Mouse (Mus musculus): ENCODE measurements around the gene Ascl4. TPM values are rescaled to one million over a fixed set of nuclear protein-coding genes. Genes with fewer than 3 reads are reported as not detected.

Gene Ascl4
- polyA plus RNA-seq, 1 experiment from 2014 or later, result 0.39 TPM

DNA sequence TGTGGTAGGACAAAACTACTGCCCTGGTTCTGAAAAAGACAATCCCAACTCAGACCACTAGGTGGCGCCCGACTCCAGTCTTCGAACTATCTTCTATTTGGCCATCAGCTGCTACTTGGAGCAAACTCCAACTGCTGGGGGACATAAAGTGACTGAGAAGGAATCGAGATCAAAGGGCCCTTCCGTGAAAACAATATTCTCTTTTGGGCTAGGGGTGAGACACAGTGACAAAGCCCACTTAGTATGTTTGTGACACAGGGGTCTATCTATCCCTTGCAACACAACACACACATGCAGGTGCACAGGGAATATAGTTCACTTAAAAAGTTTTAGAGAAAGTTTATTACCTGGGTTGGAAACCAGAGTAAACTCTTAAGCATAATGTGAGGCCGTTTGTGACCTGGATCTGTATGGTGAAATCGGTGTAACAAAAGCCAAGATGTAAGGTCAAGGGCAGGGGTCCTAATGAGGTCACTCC, 40.7 kb downstream of the Ascl4 start:
- Histone ChIP-seq H3K9me3 (ENCODE audit: control insufficient read depth, low read length) (no peaks in the 10 kb centered on the region), H3K27me3 (ENCODE audit: control insufficient read depth, insufficient read depth, low read length) (no peaks in the 10 kb centered on the region), H3K9ac (no peak overlapping the region), H3K36me3 (replicated peaks; ENCODE audit: control insufficient read depth, insufficient read depth) (no peaks in the 10 kb centered on the region), H3K27ac (no peak overlapping the region), H3K4me3 (replicated peaks; ENCODE audit: low read length) (no peak overlapping the region), H3K4me1 (replicated peaks; ENCODE audit: control insufficient read depth, insufficient read depth, low read length) (no peaks in the 10 kb centered on the region), H3K4me2 (replicated peaks) (no peak overlapping the region)
- 15% methylated on average over 7 of the region's 7 CpGs for WGBS
- DNase-seq (ENCODE audit: low spot score) (peak; percentile 90), ATAC-seq (ENCODE audit: low FRiP score) (peak; percentile 57; the same call in 1 of the 2 replicates)

DNA sequence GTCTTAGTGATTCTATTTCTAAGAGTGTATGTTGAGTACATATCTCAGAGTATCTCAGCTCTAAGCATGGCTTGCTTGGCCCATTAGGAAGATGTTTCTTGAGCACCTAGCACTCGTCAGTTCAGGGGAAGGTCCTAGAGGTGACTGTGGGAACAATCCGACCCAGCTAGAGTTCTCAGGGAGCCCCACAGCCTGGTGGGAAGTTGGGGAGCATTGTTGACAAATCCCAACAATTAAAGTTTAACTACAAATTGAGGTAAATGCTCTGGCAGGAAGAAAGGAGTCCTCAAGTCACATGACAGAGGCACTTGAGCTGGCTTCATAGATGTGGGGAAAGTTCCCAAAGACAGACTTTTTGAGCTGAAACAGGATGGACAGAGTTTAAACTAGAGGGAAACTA, 41.2 kb downstream of the Ascl4 start:
- Histone ChIP-seq H3K4me3 (replicated peaks; ENCODE audit: low read length) (no peak overlapping the region), H3K4me2 (replicated peaks) (no peak overlapping the region), H3K36me3 (replicated peaks; ENCODE audit: control insufficient read depth, insufficient read depth) (no peaks in the 10 kb centered on the region), H3K9ac (no peak overlapping the region), H3K27me3 (ENCODE audit: control insufficient read depth, insufficient read depth, low read length) (no peaks in the 10 kb centered on the region), H3K27ac (no peak overlapping the region), H3K9me3 (ENCODE audit: control insufficient read depth, low read length) (no peaks in the 10 kb centered on the region), H3K4me1 (replicated peaks; ENCODE audit: control insufficient read depth, insufficient read depth, low read length) (no peaks in the 10 kb centered on the region)
- DNase-seq (ENCODE audit: low spot score) (no peak), ATAC-seq (ENCODE audit: low FRiP score) (no peak)
- 51% methylated on average over 2 of the region's 2 CpGs for WGBS

DNA sequence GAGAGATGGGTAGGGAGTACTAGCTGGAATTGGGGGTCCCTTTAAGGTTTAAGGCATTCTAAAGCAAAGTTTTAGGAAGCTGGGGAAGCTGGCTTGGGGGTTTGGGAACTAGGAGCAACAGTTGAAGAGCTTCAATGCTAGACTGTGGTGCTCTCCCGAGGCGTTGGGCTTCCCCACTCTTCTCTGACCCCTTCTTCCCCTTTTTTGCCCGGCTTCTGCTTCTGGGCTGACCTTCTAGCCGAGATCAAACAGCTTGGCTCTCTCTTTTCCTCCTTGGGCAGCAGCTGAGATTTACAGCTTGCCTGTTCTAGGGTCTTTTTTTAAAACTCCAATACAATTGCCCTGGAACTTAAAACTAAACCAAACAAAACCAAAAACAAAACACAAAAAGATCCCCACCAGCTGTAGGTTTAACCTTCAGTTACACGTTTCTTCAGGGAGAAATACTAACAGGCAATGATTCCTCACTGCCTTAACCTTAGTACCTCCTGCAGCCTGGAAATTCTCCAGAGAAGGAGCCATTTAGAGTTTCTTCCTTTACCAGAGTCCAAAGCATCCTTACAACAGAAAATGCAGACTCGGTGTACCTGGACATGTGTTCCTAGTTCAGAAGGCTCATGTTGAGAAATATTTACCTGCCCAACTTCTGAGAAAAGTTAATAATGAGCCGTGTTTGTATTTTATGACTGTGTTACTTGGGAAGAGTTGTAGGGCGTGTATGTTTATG, 42.6 kb downstream of the Ascl4 start:
- DNase-seq (ENCODE audit: low spot score), result no peak
- H3K4me3 ChIP-seq (replicated peaks; ENCODE audit: low read length), result no peak overlapping the region
- no peak overlapping the region for H3K27ac ChIP-seq
- H3K9ac ChIP-seq, result no peak overlapping the region
- H3K4me2 ChIP-seq (replicated peaks), result no peak overlapping the region
- no peak for ATAC-seq (ENCODE audit: low FRiP score)
- no peaks in the 10 kb centered on the region for H3K4me1 ChIP-seq (replicated peaks; ENCODE audit: control insufficient read depth, insufficient read depth, low read length)
- 65% methylated on average over 8 of the region's 8 CpGs for WGBS
- H3K36me3 ChIP-seq (replicated peaks; ENCODE audit: control insufficient read depth, insufficient read depth), result no peaks in the 10 kb centered on the region
- H3K27me3 ChIP-seq (ENCODE audit: control insufficient read depth, insufficient read depth, low read length), result no peaks in the 10 kb centered on the region
- H3K9me3 ChIP-seq (ENCODE audit: control insufficient read depth, low read length), result no peaks in the 10 kb centered on the region

DNA sequence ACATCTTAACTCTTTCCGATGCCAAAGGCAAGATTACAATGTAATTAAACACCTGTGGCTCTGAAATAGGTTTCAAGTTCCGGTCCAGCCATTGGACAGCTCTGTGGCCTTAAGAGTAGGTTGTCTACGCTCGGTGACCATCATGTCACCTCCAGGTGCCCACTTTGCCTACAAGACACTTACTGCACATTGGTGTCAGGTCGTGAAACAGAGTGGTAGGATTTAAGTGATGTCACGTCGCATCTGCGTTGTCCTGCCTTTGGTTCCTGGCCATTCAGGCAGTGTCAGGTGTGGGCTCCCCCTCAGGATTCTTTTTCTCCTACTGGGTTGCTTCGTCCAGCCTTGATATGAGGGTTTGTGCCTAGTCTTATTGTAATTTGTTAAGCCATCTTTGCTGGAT, 44.3 kb downstream of the Ascl4 start:
- no peak overlapping the region for H3K9ac ChIP-seq
- H3K4me3 ChIP-seq (replicated peaks; ENCODE audit: low read length), result no peak overlapping the region
- WGBS, result 91% methylated on average over 9 of the region's 9 CpGs
- H3K27ac ChIP-seq, result no peak overlapping the region
- H3K27me3 ChIP-seq (ENCODE audit: control insufficient read depth, insufficient read depth, low read length), result no peaks in the 10 kb centered on the region
- no peak for ATAC-seq (ENCODE audit: low FRiP score)
- no peaks in the 10 kb centered on the region for H3K4me1 ChIP-seq (replicated peaks; ENCODE audit: control insufficient read depth, insufficient read depth, low read length)
- no peak overlapping the region for H3K4me2 ChIP-seq (replicated peaks)
- no peaks in the 10 kb centered on the region for H3K9me3 ChIP-seq (ENCODE audit: control insufficient read depth, low read length)
- no peak for DNase-seq (ENCODE audit: low spot score)
- H3K36me3 ChIP-seq (replicated peaks; ENCODE audit: control insufficient read depth, insufficient read depth), result no peaks in the 10 kb centered on the region

DNA sequence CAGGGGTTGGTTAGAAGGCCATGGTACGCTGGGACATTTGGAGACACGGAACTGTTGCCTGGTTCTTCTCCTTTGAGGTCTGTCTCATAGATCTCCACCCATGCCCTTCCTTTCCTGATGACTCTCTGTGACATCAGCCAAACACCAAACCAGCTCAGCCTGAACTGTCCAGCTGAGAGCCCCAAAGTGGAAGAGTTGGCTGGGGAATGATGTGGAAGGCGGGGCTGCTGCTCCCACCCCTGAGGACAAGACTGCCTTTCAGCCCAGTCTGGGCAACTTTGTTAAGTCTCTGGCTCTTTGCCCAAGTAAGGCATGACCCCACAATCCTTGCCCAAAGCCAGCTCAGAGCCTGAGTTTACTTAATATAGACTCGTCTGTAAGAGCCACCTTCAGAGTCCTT, 45.4 kb downstream of the Ascl4 start:
- Histone ChIP-seq H3K9ac (no peak overlapping the region), H3K36me3 (replicated peaks; ENCODE audit: control insufficient read depth, insufficient read depth) (no peaks in the 10 kb centered on the region), H3K27me3 (ENCODE audit: control insufficient read depth, insufficient read depth, low read length) (no peaks in the 10 kb centered on the region), H3K4me2 (replicated peaks) (no peak overlapping the region), H3K9me3 (ENCODE audit: control insufficient read depth, low read length) (no peaks in the 10 kb centered on the region), H3K4me1 (replicated peaks; ENCODE audit: control insufficient read depth, insufficient read depth, low read length) (no peaks in the 10 kb centered on the region), H3K27ac (no peak overlapping the region), H3K4me3 (replicated peaks; ENCODE audit: low read length) (no peak overlapping the region)
- WGBS, result 85% methylated on average over 4 of the region's 4 CpGs
- ATAC-seq (ENCODE audit: low FRiP score) (no peak), DNase-seq (ENCODE audit: low spot score) (no peak)

DNA sequence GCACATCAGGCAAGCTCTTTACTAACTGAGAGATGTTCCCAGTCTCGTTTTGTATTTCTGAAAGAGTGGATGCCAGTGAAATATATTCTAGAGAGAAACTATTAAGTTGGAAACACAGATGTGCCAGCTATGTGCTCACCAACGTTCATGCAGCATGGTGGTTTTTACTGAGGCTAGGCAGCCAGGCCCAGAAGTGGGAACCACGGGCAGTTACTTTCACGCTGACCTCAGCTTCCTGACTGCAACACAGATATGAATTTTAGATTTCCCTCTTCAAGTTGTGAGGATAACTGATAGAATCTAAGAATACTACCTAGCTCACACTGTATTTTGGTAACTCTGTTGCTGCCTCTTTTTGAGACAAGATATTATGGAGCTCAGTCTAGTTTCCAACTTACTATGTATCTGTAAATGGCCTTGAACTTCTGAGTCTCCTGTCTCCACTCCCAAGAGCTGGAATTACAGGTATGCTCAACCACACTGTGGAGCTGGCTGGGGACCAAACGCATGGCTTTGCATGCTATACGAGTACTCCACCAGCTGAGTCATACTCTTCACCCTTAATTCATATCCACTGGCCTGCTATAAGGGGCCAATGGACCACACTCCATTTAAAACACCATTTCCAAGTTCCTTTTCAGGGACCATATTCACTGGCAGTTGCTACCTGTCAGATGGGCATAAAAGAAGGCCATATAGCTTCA, 62.1 kb downstream of the Ascl4 start:
- H3K27ac ChIP-seq, result no peak overlapping the region
- 79% methylated on average over 6 of the region's 6 CpGs for WGBS
- no peaks in the 10 kb centered on the region for H3K4me1 ChIP-seq (replicated peaks; ENCODE audit: control insufficient read depth, insufficient read depth, low read length)
- ATAC-seq (ENCODE audit: low FRiP score) (no peak), DNase-seq (ENCODE audit: low spot score) (no peak)
- H3K27me3 ChIP-seq (ENCODE audit: control insufficient read depth, insufficient read depth, low read length), result no peaks in the 10 kb centered on the region
- no peak overlapping the region for H3K9ac ChIP-seq
- H3K9me3 ChIP-seq (ENCODE audit: control insufficient read depth, low read length), result no peaks in the 10 kb centered on the region
- H3K4me2 ChIP-seq (replicated peaks), result no peak overlapping the region
- H3K4me3 ChIP-seq (replicated peaks; ENCODE audit: low read length), result no peak overlapping the region
- H3K36me3 ChIP-seq (replicated peaks; ENCODE audit: control insufficient read depth, insufficient read depth), result no peaks in the 10 kb centered on the region

DNA sequence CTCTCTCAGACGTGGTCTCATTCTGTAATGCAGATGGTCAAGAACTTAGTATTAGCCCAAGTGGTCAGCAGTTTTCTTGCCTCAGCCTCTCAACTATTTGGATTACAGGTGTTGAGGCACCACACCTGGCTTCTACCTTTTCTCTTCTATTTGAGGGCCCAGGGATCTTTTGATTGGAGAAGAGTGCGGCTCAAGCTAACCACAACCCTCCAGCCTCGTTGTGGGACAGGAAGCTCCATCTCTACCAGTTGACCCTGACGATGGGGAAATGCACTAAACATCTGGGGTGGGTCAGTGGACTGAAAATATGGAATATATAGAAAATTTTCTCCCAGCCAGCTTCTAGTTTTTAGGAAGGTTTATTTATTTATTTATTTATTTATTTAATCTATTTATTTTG, 64.9 kb downstream of the Ascl4 start:
- H3K27me3 ChIP-seq (ENCODE audit: control insufficient read depth, insufficient read depth, low read length), result no peaks in the 10 kb centered on the region
- H3K4me2 ChIP-seq (replicated peaks), result no peak overlapping the region
- WGBS, result 89% methylated on average over 4 of the region's 4 CpGs
- H3K4me1 ChIP-seq (replicated peaks; ENCODE audit: control insufficient read depth, insufficient read depth, low read length), result no peaks in the 10 kb centered on the region
- H3K9ac ChIP-seq, result no peak overlapping the region
- DNase-seq (ENCODE audit: low spot score) (no peak), ATAC-seq (ENCODE audit: low FRiP score) (no peak)
- no peak overlapping the region for H3K4me3 ChIP-seq (replicated peaks; ENCODE audit: low read length)
- H3K27ac ChIP-seq, result no peak overlapping the region
- no peaks in the 10 kb centered on the region for H3K9me3 ChIP-seq (ENCODE audit: control insufficient read depth, low read length)
- H3K36me3 ChIP-seq (replicated peaks; ENCODE audit: control insufficient read depth, insufficient read depth), result no peaks in the 10 kb centered on the region

DNA sequence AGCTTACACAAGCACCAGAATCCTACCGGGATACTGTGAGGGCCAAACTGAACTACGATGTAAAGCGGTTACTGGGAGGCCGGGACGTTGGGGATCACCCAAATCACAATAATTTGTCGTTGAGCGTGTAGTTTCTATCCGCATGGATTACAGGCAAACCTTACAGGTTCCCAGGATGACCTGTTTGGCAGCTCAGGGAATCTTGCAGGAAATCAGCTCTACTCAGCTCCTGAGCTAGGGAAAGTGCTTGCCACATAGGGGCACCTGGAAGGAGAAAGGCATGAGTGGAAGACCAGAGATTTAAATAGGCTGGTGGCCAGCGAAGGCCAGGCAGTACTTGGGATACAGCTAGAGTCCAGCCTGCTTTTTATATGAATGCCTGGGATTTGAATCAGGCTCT, 66.4 kb downstream of the Ascl4 start:
- Histone ChIP-seq H3K36me3 (replicated peaks; ENCODE audit: control insufficient read depth, insufficient read depth) (no peaks in the 10 kb centered on the region), H3K27me3 (ENCODE audit: control insufficient read depth, insufficient read depth, low read length) (no peaks in the 10 kb centered on the region), H3K4me1 (replicated peaks; ENCODE audit: control insufficient read depth, insufficient read depth, low read length) (no peaks in the 10 kb centered on the region), H3K4me3 (replicated peaks; ENCODE audit: low read length) (no peak overlapping the region), H3K4me2 (replicated peaks) (no peak overlapping the region), H3K9me3 (ENCODE audit: control insufficient read depth, low read length) (no peaks in the 10 kb centered on the region), H3K9ac (no peak overlapping the region), H3K27ac (no peak overlapping the region)
- ATAC-seq (ENCODE audit: low FRiP score), result no peak
- no peak for DNase-seq (ENCODE audit: low spot score)
- 88% methylated on average over 9 of the region's 9 CpGs for WGBS

DNA sequence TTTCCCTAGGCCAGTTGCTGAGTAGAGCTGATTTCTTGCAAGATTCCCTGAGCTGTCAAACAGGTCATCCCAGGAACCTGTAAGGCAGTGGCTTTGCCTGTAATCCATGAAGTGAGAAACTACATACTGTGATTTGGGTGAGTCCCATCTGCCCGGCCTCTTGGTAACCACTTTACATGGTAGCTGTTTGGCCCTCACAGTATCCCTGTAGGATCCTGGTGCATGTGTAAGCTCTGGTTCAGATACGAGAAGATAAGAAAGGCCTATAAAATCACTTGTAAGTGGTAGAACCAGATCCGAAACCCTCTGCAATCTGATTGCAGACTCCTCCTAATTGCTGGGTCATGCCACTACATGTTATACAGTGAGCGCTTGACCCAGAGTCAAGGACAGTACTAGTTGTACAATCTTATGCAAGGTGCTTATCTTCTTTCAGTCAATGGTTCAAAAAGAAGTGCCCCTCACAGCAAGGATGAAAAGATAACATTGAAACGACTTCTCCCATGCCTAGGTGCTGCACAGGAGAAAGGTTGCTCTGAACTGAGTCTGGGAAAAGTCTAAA, 67.1 kb downstream of the Ascl4 start:
- H3K27ac ChIP-seq, result no peak overlapping the region
- no peaks in the 10 kb centered on the region for H3K36me3 ChIP-seq (replicated peaks; ENCODE audit: control insufficient read depth, insufficient read depth)
- H3K4me2 ChIP-seq (replicated peaks), result no peak overlapping the region
- no peak overlapping the region for H3K9ac ChIP-seq
- DNase-seq (ENCODE audit: low spot score) (no peak), ATAC-seq (ENCODE audit: low FRiP score) (no peak)
- no peaks in the 10 kb centered on the region for H3K27me3 ChIP-seq (ENCODE audit: control insufficient read depth, insufficient read depth, low read length)
- no peaks in the 10 kb centered on the region for H3K9me3 ChIP-seq (ENCODE audit: control insufficient read depth, low read length)
- H3K4me3 ChIP-seq (replicated peaks; ENCODE audit: low read length), result no peak overlapping the region
- WGBS, result 84% methylated on average over 5 of the region's 5 CpGs
- H3K4me1 ChIP-seq (replicated peaks; ENCODE audit: control insufficient read depth, insufficient read depth, low read length), result no peaks in the 10 kb centered on the region
